Mouse (Mus musculus) cerebellum, postnatal 25 days (tissue): ENCODE data around the gene Pitpna.

Experiments used
- DNase-seq, 2 experiments: peaks; one replicate each; pipeline ENCODE4 v3.0.0; 2021; ENCODE audit warnings: mixed read lengths in 2 of 2

Gene Pitpna

GRCm38 (mm10) chr11:75658311-75658710, 70.4 kb downstream of the Pitpna start:
- DNase-seq: no peak

DNA sequence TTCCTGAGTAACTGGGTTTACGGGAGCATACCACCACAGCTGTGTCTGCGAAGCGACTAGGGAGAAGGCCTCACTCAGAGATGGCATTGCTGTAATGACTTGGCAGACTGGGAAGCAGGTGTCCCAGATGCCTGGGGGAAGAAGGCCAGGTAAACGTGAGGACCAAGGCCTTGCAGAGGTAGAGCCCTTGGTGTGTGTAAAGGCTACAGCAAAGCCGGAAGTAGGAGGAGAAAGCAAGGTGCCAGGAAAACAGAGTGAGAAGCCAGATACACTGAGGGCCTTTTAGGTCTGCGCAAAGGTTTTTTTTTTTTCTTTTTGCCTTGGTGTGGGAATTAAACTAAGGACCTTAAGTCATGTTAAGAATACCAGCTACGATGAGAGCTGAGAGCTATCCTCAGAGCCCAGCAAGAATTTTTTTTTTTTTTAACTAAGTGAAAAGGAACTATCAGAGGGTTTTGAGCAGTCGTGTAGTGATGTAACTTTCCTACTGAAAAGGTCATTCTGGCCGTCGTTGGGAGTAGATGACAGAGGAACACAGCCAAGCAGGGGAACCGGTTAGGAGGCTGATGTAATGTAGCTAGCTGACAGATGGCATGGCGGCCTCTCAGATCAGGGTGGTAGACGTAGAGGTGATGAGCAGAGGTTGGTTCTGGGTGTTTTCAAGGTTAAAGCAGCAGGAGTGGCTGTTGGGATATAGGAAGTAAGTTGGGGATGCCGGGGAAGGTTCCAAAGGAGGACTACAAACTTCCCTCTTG, 71.3 kb downstream of the Pitpna start:
- peak in 1 of 2 experiments; percentile 26 for DNase-seq

GRCm38 (mm10) chr11:75660081-75660590, 72.2 kb downstream of the Pitpna start:
- no peak for DNase-seq

DNA sequence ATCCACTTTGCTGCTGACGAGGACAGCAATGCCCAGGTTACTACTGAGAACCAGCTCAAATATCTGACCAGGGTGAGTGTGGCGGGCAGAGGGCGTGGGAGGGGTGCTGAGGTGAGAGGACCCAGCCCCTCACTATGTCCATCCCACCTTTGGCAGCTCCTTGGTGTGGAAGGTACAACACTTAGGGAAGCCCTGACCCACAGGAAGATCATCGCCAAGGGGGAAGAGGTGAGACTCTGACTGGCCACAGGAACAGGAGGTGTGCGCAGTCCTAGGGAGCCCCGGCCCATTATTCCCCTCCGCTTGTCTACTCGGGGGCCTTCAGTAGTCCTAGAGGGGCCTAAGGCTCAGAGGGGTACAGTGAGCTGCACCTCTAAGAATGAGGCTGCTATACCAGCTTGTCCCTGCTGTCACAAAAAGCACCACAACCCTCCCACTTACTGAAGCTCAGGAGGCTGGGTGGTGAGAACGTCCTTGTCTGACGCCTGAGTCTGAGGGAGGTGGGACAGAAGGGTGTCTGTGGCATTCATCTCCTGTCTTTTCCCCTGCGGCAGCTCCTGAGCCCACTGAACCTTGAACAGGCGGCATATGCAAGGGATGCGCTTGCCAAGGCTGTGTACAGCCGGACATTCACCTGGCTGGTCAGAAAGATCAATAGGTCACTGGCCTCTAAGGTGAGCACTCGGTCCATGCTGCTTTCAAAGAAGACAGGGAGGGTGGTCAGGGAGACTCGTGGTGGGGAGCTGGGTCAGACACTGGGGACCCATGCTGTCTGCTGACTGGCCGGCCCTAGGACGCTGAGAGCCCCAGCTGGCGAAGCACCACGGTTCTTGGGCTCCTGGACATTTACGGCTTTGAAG, 73.3 kb downstream of the Pitpna start:
- DNase-seq: no peak

DNA sequence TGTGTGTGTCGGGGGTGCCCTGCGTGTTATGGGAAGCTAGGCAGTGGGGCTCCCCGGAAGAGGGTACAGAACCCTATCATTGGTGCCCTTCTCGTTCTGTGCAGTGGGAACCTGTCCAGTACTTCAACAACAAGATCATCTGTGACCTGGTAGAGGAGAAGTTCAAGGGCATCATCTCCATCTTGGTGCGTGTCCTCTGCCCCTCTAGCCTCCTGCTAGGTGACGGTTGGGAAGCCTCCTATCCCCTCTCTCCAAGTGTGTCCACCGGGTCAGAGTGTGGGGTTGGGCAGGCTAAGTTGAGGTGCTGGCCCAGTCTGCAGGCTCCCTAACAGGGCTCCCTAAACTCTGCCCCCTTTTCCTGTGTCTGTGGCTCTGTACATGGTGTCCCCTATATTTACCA, 74.2 kb downstream of the Pitpna start:
- no peak for DNase-seq

DNA sequence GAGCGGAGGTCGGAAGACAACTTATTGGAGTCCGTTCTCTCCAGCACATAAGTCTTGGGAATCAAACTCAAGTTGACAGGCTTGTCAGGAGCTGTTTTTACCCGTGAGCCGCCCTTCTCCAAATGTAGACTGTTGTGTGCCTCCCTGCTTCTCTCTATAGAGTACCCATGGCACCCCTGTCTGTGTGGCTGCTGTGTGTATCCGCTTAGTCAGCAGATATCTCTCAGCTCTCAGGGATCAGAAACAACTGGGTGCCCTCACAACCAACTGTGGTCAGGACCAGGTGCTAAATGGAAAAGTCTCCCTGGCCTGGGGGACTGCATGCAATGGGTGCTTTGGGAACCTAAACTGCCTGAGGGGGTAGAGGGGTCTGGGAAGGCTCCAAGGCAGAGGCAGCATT, 78.4 kb downstream of the Pitpna start:
- DNase-seq: no peak

DNA sequence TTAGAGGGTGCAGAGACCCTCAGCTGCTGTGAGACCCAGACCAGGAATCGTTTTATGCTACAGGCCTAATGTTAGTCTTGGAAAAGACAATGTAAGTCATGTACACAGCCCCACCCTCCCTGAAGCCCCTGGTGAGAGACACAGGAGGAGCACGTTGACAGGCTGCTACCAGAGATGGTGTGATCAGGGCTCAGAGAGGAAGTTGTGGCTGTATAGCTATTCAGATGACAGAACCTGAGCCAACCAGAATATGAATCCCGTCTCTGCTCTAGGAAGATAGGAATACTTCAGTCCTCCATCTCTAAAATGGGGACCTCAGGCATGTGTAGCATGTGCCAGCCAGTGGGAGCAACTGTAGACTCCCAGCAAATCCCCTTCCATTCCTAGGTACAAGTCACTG, 80.7 kb downstream of the Pitpna start:
- no peak for DNase-seq

- no peak for DNase-seq
These were observed 81.4 kb downstream of the Pitpna start for GRCm38 (mm10) chr11:75669176-75669852.

- no peak for DNase-seq
These were observed 81.9 kb downstream of the Pitpna start for GRCm38 (mm10) chr11:75669853-75670200.

- DNase-seq: no peak
These were observed 83.7 kb downstream of the Pitpna start for GRCm38 (mm10) chr11:75671426-75672180.

DNA sequence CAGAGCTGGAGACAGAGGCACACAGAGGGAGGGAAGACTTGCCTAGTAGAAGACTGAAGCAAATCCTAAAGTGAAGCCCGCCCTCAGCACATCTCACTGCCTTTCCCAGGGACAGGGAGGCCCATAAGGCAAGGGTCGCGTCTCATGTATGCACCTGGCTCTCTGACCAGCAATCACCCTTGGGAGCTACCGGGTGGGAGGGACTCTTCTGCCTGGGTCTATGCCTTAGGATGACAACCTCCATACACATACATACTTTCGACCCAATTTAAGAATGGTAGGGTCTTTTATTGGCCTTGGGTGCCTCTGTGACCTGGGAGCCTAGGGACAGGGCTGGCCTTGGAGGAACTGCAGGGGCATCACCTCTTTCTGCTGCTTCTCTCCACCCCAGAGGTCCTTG, 85.5 kb downstream of the Pitpna start:
- DNase-seq: no peak

DNA sequence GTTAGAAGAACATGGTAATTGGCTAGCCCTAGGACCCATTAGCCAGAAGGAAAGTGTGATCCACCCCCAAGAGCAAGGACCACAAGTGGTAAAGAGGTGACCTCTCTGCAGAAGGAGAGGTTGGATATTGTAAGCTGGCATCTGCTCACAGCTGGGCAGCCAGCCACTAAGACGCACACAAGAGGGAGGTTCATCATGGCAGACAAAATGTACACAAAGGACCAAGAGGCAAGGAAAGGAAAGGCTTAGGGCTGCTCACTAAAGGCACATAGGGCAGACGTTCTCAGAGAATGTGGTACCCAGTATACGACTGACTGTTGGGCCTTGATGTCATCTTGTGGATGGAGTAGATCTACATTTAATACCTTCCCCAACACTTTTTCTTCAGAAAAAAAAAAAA, 87.0 kb downstream of the Pitpna start:
- DNase-seq: no peak

- DNase-seq: no peak
These were observed 90.2 kb downstream of the Pitpna start for GRCm38 (mm10) chr11:75677881-75678746.
